Mouse (Mus musculus): ENCODE data around the gene Alpl.

The Alpl gene

DNA sequence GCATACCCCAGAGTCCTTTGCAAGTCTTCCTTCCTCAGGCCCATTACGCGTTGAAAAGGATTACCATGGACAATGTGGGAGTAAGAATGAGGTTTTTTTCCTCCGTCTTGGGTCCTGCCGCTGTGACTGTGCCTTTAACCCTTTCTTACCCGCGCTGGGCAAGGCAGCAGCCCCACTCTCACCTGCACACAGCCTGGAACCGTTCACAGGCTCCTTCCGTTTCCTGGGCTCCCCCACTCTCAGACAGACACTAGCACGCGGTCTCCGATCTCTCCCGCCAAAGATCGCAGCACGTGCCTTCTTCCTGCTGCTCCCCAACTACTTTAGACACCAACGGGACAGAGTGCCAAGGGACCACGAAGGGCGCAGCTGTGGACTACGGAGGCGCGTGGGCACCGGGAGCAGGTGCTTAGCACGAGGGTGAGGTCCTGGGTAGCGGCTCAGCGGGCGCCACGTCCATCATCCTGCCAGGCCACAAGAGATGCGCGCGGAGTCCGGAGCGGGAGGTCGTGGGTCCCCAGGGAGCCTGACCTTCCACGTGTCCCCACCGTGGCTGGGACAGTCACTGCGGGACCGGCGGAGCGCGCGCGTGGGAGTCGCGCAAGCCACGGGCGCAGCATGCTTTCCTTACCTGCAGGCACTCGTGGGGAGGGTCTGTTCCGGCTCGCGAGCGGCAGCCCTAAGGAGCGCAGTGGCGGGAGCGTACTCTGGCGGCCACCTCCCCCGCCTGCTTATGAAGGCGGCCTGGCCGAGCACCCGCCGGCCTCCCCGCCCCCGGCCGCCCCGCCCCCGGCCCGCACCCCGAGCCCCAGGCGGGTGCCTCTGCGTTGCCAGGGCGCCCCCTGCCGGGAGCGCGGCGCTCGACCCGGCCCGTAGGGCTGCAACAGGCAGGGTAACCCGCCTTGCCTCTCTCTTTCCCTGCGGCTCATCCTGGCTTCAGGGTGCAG is at the start of gene Alpl:
Alpl (minus strand) TSS at position 774 of the 947 bp plus-strand sequence.
- DNase-seq (ENCODE audit: low read depth, low spot score) = peak; percentile 90

DNA sequence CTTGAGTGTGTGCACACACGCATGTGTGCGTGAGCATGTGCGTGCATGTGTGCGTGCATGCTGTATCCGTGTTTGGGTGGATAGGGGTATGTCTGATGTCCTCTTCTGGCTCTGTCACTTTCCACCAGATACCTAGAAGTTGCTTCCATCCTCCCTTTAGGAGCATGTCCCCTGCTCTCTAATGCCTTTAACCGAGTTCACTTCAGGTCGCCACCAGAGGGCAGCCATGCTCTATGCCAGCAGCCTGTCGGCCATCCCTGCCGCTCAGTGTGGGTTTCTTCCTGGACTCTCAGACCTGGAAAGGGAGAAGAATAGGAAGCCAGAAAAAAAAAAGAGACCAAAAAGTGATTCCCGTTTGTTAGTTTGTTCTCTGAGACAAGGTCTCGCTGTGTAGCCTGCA is 48.5 kb upstream of the Alpl start:
- DNase-seq (ENCODE audit: low read depth, low spot score) = peak; percentile 86

- no peak for DNase-seq (ENCODE audit: low read depth, low spot score)
These were observed 43.3 kb upstream of the Alpl start for GRCm38 (mm10) chr4:137839452-137839851.

- no peak for DNase-seq (ENCODE audit: low read depth, low spot score)
These were observed 42.6 kb upstream of the Alpl start for GRCm38 (mm10) chr4:137838791-137839190.

DNA sequence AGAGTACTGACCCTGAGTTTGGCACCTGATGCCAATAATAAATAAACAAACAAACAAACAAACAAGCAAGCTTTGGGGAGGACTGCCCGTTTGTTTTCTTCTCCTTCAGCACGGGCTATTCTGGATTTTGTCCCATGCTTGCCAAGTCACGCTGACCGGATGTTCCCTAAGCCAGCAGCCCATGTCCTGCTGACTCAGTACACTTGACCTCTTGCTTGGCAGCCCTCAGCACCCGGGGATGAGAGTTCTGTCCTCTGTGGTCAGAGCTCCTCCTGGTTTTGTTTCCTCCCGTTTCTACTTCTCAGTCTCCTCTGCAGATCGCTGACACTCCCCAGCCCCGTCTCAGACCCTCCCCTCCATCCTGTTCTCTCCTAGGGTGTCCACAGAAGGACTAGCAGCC is 41.6 kb upstream of the Alpl start:
- DNase-seq (ENCODE audit: low read depth, low spot score) = no peak

DNA sequence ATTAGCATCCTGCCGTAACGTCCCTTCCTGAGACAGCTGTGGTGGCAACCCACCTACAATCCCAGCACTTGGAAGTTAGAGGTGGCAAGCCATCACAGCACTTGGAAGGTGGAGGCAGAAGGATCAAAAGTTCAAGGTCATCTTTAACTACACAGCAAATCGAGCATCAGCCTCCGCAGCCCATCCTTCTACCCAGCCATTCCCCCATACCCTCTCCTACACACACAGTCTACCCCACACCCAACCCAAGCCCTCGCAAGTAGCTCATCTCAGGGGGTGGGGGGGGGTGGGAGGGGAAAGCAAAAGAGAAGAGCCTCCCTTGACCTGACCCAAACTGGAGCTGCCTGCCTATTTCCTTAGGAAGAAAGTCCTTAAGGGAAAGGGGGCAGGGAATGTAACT is 40.6 kb upstream of the Alpl start:
- DNase-seq (ENCODE audit: low read depth, low spot score) = peak; percentile 45

DNA sequence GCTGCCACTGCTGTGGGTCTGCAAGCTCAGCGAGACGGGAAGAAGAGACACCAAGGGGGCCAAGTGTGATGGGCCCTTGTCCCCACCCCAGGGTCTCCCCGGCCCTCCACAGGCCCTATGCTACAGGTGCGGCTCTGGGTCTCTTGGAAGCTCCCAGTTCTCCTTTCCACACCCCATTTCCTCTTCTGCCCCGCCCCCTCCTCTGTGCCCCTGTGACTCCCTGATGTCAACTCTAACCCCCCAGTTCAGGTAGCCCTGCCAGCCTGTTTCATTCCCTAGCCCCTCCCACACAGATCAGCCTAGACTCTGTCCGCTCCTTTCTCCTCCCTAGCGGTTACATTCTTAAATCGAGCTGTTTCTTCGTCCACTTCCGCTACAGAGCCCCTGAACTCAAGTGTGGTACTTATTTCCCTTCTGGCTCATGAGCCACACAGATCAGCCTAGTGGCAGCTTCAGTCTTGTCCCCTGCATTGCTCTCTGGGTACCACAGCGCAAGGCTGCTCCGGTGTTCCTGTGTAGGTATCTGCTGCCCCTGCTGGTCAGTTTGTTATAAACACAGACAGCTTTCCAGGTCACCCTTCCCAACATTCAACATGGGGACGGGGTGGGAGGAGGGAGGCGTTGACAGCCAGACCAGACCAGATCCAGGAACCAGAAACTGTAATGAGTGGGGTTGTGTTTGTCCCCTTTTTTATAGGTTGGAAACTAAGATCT is 39.6 kb upstream of the Alpl start:
- DNase-seq (ENCODE audit: low read depth, low spot score) = peak; percentile 97

DNA sequence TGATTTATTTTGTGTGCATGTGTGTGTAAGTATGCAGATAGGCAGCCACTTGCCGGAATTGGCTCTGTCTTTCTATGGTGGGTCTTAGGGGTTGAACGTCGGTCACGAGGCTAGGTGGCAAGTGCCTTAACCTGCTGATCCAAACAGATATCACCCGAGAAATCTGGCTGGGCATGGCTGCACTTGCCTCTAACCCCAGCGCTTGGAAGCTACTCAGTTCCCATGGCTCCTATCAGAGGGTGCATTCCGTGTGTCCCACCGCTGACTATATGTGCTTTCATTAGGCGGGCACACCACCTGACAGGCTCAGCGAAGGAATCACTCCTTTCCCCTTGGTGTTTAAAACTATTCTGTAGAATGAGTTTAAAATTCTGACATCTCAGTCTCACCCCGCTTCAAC is 35.4 kb upstream of the Alpl start:
- DNase-seq (ENCODE audit: low read depth, low spot score) = no peak

DNA sequence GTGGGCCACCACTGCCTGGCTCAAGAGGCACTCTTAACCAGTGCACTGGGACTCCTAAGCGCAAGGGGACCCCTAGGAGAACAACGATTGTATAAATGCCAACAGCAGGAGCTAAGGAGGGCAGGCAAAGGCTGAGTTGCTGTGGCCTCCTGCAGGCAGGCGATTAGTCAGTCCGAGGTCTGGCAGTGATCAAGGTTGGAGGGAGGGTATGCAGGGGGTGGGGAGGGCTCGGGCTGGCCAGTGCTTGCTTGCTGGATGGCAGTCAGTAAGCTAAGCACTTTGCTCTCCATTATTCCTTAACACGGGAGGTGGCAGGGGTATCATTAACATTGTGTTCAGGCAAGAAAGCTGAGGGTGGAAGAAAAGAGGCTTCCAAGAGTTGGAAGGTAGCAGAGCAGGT is 34.2 kb upstream of the Alpl start:
- DNase-seq (ENCODE audit: low read depth, low spot score) = peak; percentile 17

DNA sequence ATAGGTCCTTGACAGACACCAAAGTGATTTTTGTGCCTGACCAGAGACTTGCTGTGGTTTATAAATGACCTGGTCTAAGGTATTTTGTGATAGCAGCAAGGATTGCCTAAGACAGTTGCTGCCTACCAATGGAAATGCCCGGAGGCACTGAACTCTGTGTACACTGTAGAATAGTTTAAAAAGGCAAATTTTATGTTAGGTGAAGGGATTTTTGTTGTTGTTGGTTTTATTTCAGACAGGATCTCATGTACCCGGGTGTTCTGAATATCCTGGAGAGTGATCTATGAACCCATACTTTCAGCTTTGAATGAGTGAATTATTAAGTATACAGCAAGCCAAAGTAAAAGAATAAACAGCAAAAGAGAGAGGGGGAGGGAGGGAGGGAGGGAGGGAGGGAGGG is 28.7 kb upstream of the Alpl start:
- no peak for DNase-seq (ENCODE audit: low read depth, low spot score)

GRCm38 (mm10) chr4:137823542-137823941 is 27.4 kb upstream of the Alpl start:
- no peak for DNase-seq (ENCODE audit: low read depth, low spot score)

GRCm38 (mm10) chr4:137822537-137822936 is 26.4 kb upstream of the Alpl start:
- no peak for DNase-seq (ENCODE audit: low read depth, low spot score)

DNA sequence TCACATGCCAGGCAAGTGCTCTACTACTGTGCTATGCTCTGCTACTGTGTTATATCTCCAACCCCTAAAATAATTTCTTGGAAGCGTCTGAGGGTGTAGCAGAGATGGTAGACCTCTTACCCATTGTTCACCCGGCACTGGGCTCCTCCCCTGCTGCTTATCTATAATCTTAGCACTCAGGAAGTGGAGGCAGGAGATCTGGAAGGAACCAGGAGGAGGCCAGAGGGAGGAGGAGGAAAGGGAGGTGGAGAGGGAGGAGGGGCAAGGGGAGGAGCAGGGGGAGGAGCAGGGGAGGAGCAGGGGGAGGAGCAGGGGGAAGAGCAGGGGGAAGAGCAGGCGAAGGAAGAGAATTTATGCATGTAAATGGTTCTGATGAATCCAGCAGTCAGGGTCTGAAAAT is 24.5 kb upstream of the Alpl start:
- peak; percentile 63 for DNase-seq (ENCODE audit: low read depth, low spot score)

DNA sequence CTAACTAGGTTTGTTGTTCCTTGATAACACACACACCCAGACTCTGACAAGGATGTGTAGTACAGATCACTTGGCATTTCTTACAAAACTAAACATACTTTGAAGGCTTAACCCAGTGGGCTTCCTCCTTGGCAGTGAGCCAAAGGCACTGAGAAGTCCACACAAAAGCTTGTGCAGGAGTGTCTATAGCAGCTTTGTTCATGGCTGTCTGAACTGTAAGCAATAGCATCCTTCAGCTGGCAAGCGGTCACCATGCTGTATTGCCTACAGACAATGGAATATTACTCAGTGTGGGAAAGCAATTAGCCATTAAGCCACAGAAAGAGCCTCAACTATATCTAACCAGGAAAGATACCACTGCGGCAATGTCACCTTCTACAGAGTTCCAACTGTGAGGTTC is 23.3 kb upstream of the Alpl start:
- DNase-seq (ENCODE audit: low read depth, low spot score) = peak; percentile 52

DNA sequence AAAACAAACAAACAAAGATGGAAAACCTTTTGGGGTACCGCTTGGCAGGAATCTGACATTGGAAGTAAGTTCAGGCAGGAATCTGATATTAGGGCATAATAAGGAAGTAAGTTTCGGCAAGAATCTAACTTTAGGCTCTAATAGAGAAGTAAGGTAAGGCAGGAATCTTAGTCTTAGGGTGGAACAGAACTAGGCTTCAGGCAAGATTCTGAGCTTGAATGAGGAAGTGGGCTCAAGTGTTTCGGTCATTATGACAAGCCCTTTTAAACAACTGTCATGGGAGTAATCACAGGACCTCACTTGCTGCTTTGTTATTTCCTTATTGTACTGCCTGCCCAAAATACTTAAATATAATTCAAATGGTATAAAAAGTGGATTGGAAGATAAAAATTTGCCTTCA is 22.2 kb upstream of the Alpl start:
- DNase-seq (ENCODE audit: low read depth, low spot score) = no peak

GRCm38 (mm10) chr4:137816216-137816615 is 20.0 kb upstream of the Alpl start:
- no peak for DNase-seq (ENCODE audit: low read depth, low spot score)

- DNase-seq (ENCODE audit: low read depth, low spot score) = peak; percentile 79
These were observed 19.3 kb upstream of the Alpl start for GRCm38 (mm10) chr4:137815473-137815872.

DNA sequence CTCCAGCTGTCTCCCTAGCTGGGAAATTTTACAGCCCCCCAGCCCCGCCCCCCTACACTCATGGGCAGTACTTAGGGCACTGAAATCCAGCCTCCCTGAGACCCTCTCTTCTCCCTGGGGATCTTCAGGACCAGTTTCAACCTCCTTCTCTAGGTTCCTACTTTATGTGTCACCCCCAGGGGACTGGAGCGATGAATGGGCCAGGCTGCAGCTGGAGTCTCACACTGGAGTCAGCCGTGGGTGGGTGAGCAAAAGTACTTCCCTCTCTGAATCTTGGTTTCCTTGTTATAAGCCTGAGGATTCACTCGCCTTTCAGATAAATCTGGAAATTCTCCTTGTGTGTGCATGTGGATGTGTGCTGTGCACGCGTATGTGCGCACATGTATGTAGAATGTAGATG is 18.0 kb upstream of the Alpl start:
- DNase-seq (ENCODE audit: low read depth, low spot score) = no peak

DNA sequence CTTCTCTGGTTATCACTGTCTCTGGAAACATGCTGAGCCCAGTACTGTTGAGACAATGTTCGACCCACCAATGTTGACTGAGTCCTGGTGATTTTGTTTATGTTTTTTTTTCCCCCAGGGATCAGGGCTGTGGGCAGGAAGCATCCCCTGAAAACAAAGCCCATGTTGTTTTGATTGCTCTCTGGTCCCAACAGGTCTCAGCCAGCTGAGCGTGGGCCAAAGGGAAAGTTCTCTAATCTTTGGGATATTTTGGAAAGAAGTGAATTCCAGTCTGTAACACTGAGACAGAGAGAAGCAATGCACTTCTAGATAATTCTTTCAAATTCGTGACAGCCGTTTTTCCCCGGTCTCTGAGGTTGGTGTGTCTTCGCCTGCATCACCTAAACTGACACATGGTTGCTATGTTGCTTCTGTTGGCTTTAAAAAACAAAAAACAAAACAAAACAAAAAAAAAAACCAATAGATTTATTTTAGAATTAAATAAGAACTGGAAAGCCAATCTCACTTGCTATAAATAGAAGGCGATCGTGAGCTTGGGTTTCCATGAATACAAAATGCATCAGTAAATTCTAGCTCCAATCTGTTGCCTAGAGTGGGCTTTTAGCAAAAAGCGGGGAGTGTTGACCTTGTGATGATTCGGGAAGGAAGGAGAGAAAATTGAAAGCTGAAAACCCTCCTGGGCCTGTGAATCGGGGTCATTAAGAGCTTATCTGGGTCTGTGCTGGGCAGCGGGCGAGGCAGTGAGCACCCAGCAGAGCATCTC is 16.9 kb upstream of the Alpl start:
- no peak for DNase-seq (ENCODE audit: low read depth, low spot score)

- DNase-seq (ENCODE audit: low read depth, low spot score) = no peak
These were observed 13.8 kb upstream of the Alpl start for GRCm38 (mm10) chr4:137809999-137810398.

DNA sequence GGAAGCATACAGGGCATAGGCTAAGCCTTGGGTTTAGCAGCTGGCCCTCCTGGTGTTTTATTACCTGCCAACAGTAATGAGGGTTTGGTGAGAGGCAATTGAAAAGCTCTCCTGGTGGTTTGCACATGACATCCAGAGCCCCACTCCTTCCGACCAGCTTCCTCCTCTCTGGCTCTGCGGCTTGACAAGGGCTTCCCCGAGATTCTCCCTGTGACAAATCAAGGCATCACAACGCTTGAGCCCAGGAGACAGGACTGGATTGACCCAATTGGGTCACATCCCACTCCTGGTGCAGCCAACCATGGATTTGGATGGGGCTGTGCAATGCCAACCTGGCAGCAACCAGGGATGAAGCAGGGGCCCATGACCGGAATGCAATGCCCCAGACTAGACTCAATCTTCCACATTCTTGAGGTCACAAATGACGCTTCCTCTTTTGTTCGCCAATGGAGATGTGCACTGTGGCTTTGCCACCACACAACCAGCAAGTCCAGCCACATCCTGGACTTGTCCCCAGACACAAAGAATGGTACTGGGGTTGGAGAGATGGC is 11.2 kb upstream of the Alpl start:
- DNase-seq (ENCODE audit: low read depth, low spot score) = no peak

DNA sequence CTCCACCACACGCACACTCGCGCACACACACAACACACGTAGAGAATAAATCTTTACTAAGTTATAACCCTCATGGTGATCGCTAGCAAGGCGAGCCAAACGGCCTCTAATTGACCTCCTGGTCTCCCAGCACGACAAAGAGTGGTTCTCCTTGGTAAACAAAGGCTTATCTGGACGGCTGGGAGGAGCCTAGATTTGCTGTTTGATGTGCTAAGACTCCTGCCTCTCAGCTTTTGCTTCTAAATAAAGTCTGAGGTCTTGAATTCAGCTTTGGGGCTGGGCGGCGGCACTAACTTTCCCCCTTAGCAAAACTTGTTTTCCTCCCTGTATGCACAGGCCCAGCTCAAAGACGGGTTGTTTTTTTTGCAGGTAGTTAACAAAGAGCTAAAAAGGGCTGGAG is 5.0 kb upstream of the Alpl start:
- peak; percentile 98 for DNase-seq (ENCODE audit: low read depth, low spot score)
